Mouse (Mus musculus) kidney, postnatal 0 days (tissue): ENCODE data around the gene Dnal4. TPM values are rescaled to one million over a fixed set of nuclear protein-coding genes. Genes with fewer than 3 reads are reported as not detected.

Experiments
- ATAC-seq: fragments of 200-750 bp; cut with Nextera tagmentation; replicated peaks from 2 replicates; pipeline ENCODE4 v1.8.0; 2017; ENCODE audit warnings: low read depth, moderate number of reproducible peaks, moderate TSS enrichment, moderate library complexity; ENCODE audit not compliant: low FRiP score
- DNase-seq: peaks from one replicate; pipeline ENCODE4 v3.0.0-alpha.2; 2016; ENCODE audit warnings: low spot score
- H3K27ac ChIP-seq: fragments of 300-500 bp; sonication (generic); 2 replicates; pipeline ENCODE4 v1.5.1; 2014; ENCODE audit warnings: mild to moderate bottlenecking
- H3K27me3 ChIP-seq: fragments of 300-500 bp; sonication (generic); 2 replicates; pipeline ENCODE4 v1.6.1; 2014; ENCODE audit warnings: low read length, mixed read lengths; ENCODE audit not compliant: insufficient read depth
- H3K36me3 ChIP-seq: fragments of 300-500 bp; sonication (generic); 2 replicates; pipeline ENCODE4 v1.6.1; 2014; ENCODE audit warnings: low read length, mixed read lengths; ENCODE audit not compliant: insufficient read depth
- H3K4me1 ChIP-seq: fragments of 300-500 bp; sonication (generic); replicated peaks from 2 replicates; pipeline ENCODE4 v1.6.1; 2014; ENCODE audit warnings: antibody characterized with exemption, low read length, mixed read lengths; ENCODE audit not compliant: insufficient read depth
- H3K4me2 ChIP-seq: fragments of 300-500 bp; sonication (generic); 2 replicates; pipeline ENCODE4 v1.6.1; 2014; ENCODE audit warnings: mild to moderate bottlenecking, low read length, moderate library complexity, mixed read lengths
- H3K4me3 ChIP-seq: fragments of 300-500 bp; sonication (generic); replicated peaks from 2 replicates; pipeline ENCODE4 v1.5.1; 2014; ENCODE audit warnings: low read depth, low read length
- H3K9ac ChIP-seq: fragments of 300-500 bp; sonication (generic); 2 replicates; pipeline ENCODE4 v1.6.1; 2014; ENCODE audit warnings: low read depth, low read length
- H3K9me3 ChIP-seq: fragments of 300-500 bp; sonication (generic); replicated peaks from 2 replicates; pipeline ENCODE4 v1.6.1; 2016; ENCODE audit warnings: low read length, inconsistent platforms, mixed read lengths
- CTCF ChIP-seq: IDR thresholded peaks from 2 replicates; pipeline ENCODE4 v1.5.1; 2016; ENCODE audit warnings: antibody characterized with exemption, low read depth, mild to moderate bottlenecking, moderate library complexity
- WGBS: fragments of 180-500 bp; shearing (Covaris S2); extraction: QIAGEN DNeasy Blood & Tissue Kit; methylation state at CpG from one replicate; pipeline ENCODE4 v1.1.7; 2014; 5-methylcytosine and 5-hydroxymethylcytosine counted together
- polyA plus RNA-seq: library from polyadenylated mRNA; unstranded; fragments of >200 nt; fragmentation: Nextera tagmentation; extraction: Ambion mirVana; gene quantifications from 2 replicates; pipeline ENCODE4 v1.2.1, GENCODE M21; 2015

Gene Dnal4
- polyA plus RNA-seq, 1 experiment from 2014 or later, result 59.3 TPM

DNA sequence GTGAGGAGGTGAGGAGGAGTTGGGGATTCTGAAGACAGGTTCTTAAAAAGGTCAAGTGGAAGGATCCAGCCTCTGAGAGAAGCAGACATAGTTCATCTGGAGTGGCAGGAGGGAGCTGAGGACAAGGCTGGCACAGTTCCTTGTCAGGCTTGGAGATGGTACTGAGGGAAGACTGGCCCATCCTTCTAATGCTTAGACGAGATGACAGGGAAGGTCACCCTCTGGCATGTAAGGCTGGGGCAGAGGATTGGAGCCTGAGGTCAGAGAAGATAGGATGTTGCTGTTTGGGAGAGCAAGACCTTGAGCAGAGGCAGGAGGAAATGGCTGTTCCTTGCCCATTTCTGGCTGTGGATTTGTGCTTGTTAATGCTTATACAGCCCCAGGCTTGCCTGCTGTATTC is 7.4 kb upstream of the Dnal4 start:
- H3K4me2 ChIP-seq, result no peak overlapping the region
- H3K4me3 ChIP-seq, result no peak overlapping the region
- no peak for TF ChIP-seq CTCF
- no peak for DNase-seq
- no peaks in the 10 kb centered on the region for H3K36me3 ChIP-seq
- WGBS, result 59% methylated on average over 1 of the region's 1 CpGs
- no peaks in the 10 kb centered on the region for H3K9me3 ChIP-seq
- H3K9ac ChIP-seq, result no peak overlapping the region
- no peak overlapping the region for H3K27ac ChIP-seq
- no peaks in the 10 kb centered on the region for H3K27me3 ChIP-seq
- no peaks in the 10 kb centered on the region for H3K4me1 ChIP-seq
- ATAC-seq, result no peak

GRCm38 (mm10) chr15:79775662-79776061 is 2.0 kb downstream of the Dnal4 start:
- WGBS, result 57% methylated on average over 7 of the region's 7 CpGs
- TF ChIP-seq CTCF, result no peak
- no peak for ATAC-seq

GRCm38 (mm10) chr15:79774117-79775027 is 3.3 kb downstream of the Dnal4 start:
- Histone ChIP-seq H3K4me1 (peaks cover 7% of the 10 kb centered on the region; the same call in 1 of the 2 replicates), H3K9me3 (no peaks in the 10 kb centered on the region), H3K4me2 (peak overlapping the region; percentile 78), H3K36me3 (no peaks in the 10 kb centered on the region), H3K27me3 (no peaks in the 10 kb centered on the region), H3K9ac (peak overlapping the region; percentile 70), H3K4me3 (peak overlapping the region; percentile 91), H3K27ac (peak overlapping the region; percentile 80)
- ATAC-seq (peak; percentile 97), DNase-seq (peak; percentile 99)
- under 1% methylated on average over 47 of the region's 50 CpGs for WGBS
- no peak for TF ChIP-seq CTCF

More at GRCm38 (mm10) chr15:79775662-79776061, 2.0 kb downstream of the Dnal4 start:
- Histone ChIP-seq H3K27me3 (no peaks in the 10 kb centered on the region), H3K36me3 (no peaks in the 10 kb centered on the region), H3K4me2 (no peak overlapping the region), H3K4me1 (peaks cover 7% of the 10 kb centered on the region; the same call in 1 of the 2 replicates), H3K27ac (no peak overlapping the region), H3K4me3 (no peak overlapping the region), H3K9ac (no peak overlapping the region), H3K9me3 (no peaks in the 10 kb centered on the region)
- no peak for DNase-seq

GRCm38 (mm10) chr15:79770629-79771240 is 6.9 kb downstream of the Dnal4 start:
- Histone ChIP-seq H3K36me3 (no peaks in the 10 kb centered on the region), H3K4me3 (no peak overlapping the region), H3K27me3 (no peaks in the 10 kb centered on the region), H3K4me1 (peaks cover 7% of the 10 kb centered on the region; the same call in 1 of the 2 replicates), H3K27ac (no peak overlapping the region), H3K4me2 (no peak overlapping the region), H3K9ac (no peak overlapping the region), H3K9me3 (no peaks in the 10 kb centered on the region)
- WGBS, result 37% methylated on average over 21 of the region's 21 CpGs
- no peak for ATAC-seq
- no peak for DNase-seq
- TF ChIP-seq CTCF, result no peak

DNA sequence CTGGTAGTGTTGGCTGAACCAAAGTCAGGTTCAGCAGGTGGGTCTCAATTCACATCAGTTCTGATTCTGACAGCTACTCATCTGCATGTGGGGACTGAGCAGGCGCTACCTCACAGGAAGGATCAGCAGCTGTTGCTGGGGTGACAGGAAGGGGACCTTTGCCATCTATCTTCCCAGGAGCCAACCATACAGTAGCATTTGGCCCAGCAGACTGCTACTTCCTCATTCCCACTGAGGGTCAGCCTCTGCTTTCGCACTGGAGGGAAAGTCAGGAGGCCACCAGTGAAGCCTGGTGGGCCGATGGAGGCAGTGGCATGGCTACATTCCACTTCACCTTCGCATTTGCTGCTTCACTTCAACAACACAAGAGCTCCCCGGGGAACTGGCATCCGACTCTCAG is 9.3 kb downstream of the Dnal4 start:
- Histone ChIP-seq H3K9me3 (no peaks in the 10 kb centered on the region), H3K27ac (no peak overlapping the region), H3K9ac (no peak overlapping the region), H3K36me3 (0 out of 2 replicates have a peak, but pooled peaks cover under 1% of the 10 kb centered on the region), H3K4me2 (no peak overlapping the region), H3K4me3 (no peak overlapping the region), H3K4me1 (peaks cover 3% of the 10 kb centered on the region; the same call in 1 of the 2 replicates), H3K27me3 (no peaks in the 10 kb centered on the region)
- no peak for ATAC-seq
- 62% methylated on average over 6 of the region's 6 CpGs for WGBS
- TF ChIP-seq CTCF, result no peak
- no peak for DNase-seq

DNA sequence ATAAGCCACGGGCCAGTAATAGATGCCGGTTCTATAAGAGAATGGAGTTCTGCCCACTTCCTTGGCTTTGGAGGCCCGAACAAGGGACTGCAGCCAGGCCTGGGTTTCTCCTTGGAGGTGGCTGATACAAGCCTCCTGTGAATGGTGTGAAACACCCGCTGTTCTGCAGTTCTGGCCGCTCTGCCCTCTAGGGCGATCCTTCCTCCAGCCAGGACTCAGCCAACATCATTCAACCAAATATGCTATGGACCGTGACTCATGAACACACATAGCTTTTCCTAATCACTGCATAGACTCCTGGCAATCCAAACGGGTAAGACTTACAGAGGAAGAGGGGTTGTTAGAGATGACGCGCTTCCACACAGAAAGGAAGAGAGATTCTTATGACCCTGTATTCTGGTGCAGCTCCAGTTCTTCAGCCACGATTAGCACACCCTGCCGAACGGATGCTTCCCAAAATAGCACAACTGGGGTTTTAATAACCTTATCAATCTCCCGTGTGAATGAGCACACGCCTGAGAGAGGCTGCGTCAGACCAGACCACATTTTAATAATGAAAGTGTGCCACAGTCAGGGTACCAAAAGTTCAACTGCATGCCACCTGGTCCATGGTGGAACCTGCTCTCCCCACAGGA is 10.2 kb downstream of the Dnal4 start:
- DNase-seq, result no peak
- ATAC-seq, result no peak
- TF ChIP-seq CTCF, result no peak
- 73% methylated on average over 16 of the region's 16 CpGs for WGBS
- Histone ChIP-seq H3K27me3 (no peaks in the 10 kb centered on the region), H3K4me3 (no peak overlapping the region), H3K9me3 (no peaks in the 10 kb centered on the region), H3K27ac (no peak overlapping the region), H3K4me2 (no peak overlapping the region), H3K9ac (no peak overlapping the region), H3K4me1 (no peaks in the 10 kb centered on the region), H3K36me3 (peaks cover 7% of the 10 kb centered on the region)
